Mouse (Mus musculus): ENCODE data around the gene Stab2. TPM values are rescaled to one million over a fixed set of nuclear protein-coding genes. Genes with fewer than 3 reads are reported as not detected.

Gene Stab2
- polyA plus RNA-seq, 1 experiment = not detected

DNA sequence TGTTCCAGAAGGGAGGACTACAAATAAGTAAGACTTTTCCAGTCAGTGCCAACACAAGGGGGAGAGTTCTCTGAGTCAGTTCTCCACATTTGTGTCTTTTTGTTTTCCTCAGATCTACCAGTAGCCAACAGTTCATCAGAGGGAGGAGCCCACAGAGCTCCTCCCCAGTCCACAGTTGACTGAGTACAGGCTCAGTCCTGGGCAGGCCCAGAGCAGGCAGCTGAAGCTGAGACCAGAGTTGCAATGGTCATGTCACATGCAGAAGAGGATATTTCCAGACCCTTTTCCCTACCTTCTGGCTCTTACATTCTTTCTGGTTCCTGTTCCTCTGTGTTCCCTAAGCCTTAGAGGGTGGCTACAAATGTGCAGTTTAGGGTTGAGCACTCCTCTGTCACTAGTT, 118.4 kb downstream of the Stab2 start:
- no peaks in the 10 kb centered on the region for H3K4me1 ChIP-seq (ENCODE audit: control insufficient read depth, insufficient read depth, insufficient read length, low read length)

GRCm38 (mm10) chr10:86886434-86886833, 121.4 kb downstream of the Stab2 start:
- H3K4me1 ChIP-seq (ENCODE audit: control insufficient read depth, insufficient read depth, insufficient read length, low read length) = no peaks in the 10 kb centered on the region
- no peak overlapping the region for H3K27ac ChIP-seq (replicated peaks; ENCODE audit: low read depth, low read length)
- H3K4me3 ChIP-seq (ENCODE audit: insufficient read depth, low read depth, low read length) = no peak overlapping the region

More for the DNA sequence above, 118.4 kb downstream of the Stab2 start:
- H3K27ac ChIP-seq (replicated peaks; ENCODE audit: low read depth, low read length) = no peak overlapping the region
- no peak overlapping the region for H3K4me3 ChIP-seq (ENCODE audit: insufficient read depth, low read depth, low read length)

DNA sequence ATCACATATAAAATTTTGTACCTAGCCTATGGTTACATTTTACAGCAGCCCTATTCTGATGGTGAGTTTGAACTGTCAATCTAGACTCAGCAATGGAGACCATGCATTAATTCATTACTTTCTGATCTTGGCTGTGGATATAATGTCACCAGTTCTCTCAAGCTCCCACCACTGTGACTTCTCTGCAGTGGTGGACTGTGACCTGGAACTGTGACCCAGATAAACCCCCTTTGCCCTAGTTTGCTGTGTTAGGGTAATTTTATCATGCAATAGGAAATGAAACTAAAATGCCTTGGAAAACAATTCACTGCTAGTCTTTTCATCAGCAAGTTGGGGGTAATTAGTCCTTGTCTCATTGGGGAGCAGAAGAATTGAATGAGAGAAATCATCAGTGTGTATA, 126.4 kb downstream of the Stab2 start:
- H3K4me1 ChIP-seq (ENCODE audit: control insufficient read depth, insufficient read depth, insufficient read length, low read length) = peaks cover 2% of the 10 kb centered on the region; the same call in 1 of the 2 replicates
- no peak overlapping the region for H3K27ac ChIP-seq (replicated peaks; ENCODE audit: low read depth, low read length)
- H3K4me3 ChIP-seq (ENCODE audit: insufficient read depth, low read depth, low read length) = no peak overlapping the region

- Histone ChIP-seq H3K4me1 (ENCODE audit: control insufficient read depth, insufficient read depth, insufficient read length, low read length) (peaks cover 2% of the 10 kb centered on the region; the same call in 1 of the 2 replicates), H3K4me3 (ENCODE audit: insufficient read depth, low read depth, low read length) (no peak overlapping the region), H3K27ac (replicated peaks; ENCODE audit: low read depth, low read length) (no peak overlapping the region)
Observed at GRCm38 (mm10) chr10:86880071-86880806, 127.6 kb downstream of the Stab2 start.

- no peak overlapping the region for H3K4me3 ChIP-seq (ENCODE audit: insufficient read depth, low read depth, low read length)
- no peak overlapping the region for H3K27ac ChIP-seq (replicated peaks; ENCODE audit: low read depth, low read length)
- H3K4me1 ChIP-seq (ENCODE audit: control insufficient read depth, insufficient read depth, insufficient read length, low read length) = peaks cover 2% of the 10 kb centered on the region; the same call in 1 of the 2 replicates
Observed at GRCm38 (mm10) chr10:86878721-86879120, 129.1 kb downstream of the Stab2 start.

GRCm38 (mm10) chr10:86872591-86872990, 135.2 kb downstream of the Stab2 start:
- Histone ChIP-seq H3K4me1 (ENCODE audit: control insufficient read depth, insufficient read depth, insufficient read length, low read length) (no peaks in the 10 kb centered on the region), H3K27ac (replicated peaks; ENCODE audit: low read depth, low read length) (no peak overlapping the region), H3K4me3 (ENCODE audit: insufficient read depth, low read depth, low read length) (no peak overlapping the region)

GRCm38 (mm10) chr10:86872121-86872520, 135.7 kb downstream of the Stab2 start:
- no peak overlapping the region for H3K4me3 ChIP-seq (ENCODE audit: insufficient read depth, low read depth, low read length)
- H3K27ac ChIP-seq (replicated peaks; ENCODE audit: low read depth, low read length) = no peak overlapping the region
- no peaks in the 10 kb centered on the region for H3K4me1 ChIP-seq (ENCODE audit: control insufficient read depth, insufficient read depth, insufficient read length, low read length)

DNA sequence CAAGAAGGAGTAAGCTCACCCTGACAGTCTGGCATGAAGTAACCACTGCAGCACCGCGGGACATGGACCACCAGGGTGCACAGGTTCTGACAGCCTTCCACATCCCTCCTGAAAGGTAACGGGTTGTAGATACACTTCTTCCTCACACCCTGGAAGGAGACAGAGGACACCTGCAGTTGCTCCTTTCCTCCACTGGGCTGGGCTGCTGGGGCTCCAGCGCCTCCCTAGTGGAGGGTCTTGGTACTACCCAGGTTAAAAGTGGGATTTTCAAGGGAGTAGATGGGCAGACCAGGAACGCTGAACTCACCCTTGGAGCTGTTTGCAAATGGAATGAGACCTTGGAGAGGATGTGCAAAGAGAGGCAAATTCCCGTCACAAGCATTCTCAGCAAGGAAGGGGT, 144.4 kb downstream of the Stab2 start:
- Histone ChIP-seq H3K4me3 (ENCODE audit: insufficient read depth, low read depth, low read length) (no peak overlapping the region), H3K27ac (replicated peaks; ENCODE audit: low read depth, low read length) (no peak overlapping the region)

GRCm38 (mm10) chr10:86862496-86862895, 145.3 kb downstream of the Stab2 start:
- H3K27ac ChIP-seq (replicated peaks; ENCODE audit: low read depth, low read length) = no peak overlapping the region
- H3K4me1 ChIP-seq (ENCODE audit: control insufficient read depth, insufficient read depth, insufficient read length, low read length) = no peaks in the 10 kb centered on the region
- H3K4me3 ChIP-seq (ENCODE audit: insufficient read depth, low read depth, low read length) = no peak overlapping the region

More for the DNA sequence above, 144.4 kb downstream of the Stab2 start:
- H3K4me1 ChIP-seq (ENCODE audit: control insufficient read depth, insufficient read depth, insufficient read length, low read length) = no peaks in the 10 kb centered on the region

DNA sequence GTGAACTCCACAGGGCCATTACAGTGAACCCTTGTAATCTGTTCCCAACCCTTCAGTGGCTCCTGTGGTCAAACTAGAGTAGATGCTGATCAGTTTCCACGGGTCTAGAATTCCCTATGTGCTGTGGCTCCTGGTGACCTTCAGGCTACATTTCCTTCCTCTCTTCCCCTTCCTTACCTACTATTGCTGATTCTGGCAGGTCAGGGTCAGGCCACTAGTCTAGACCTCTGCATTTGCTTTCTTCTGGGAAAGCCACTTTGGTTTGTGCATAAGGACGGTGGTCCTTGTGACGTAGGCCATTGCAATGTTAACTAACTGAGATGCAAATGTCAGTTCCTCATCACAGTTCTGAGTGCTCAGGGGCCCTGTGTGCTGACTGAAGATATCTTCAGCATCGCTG, 147.4 kb downstream of the Stab2 start:
- no peak overlapping the region for H3K27ac ChIP-seq (replicated peaks; ENCODE audit: low read depth, low read length)
- no peak overlapping the region for H3K4me3 ChIP-seq (ENCODE audit: insufficient read depth, low read depth, low read length)
- H3K4me1 ChIP-seq (ENCODE audit: control insufficient read depth, insufficient read depth, insufficient read length, low read length) = no peaks in the 10 kb centered on the region

GRCm38 (mm10) chr10:86853433-86853832, 154.4 kb downstream of the Stab2 start:
- Histone ChIP-seq H3K4me3 (ENCODE audit: insufficient read depth, low read depth, low read length) (no peak overlapping the region), H3K4me1 (ENCODE audit: control insufficient read depth, insufficient read depth, insufficient read length, low read length) (no peaks in the 10 kb centered on the region), H3K27ac (replicated peaks; ENCODE audit: low read depth, low read length) (no peak overlapping the region)

- H3K4me3 ChIP-seq (ENCODE audit: insufficient read depth, low read depth, low read length) = no peak overlapping the region
- H3K4me1 ChIP-seq (ENCODE audit: control insufficient read depth, insufficient read depth, insufficient read length, low read length) = no peaks in the 10 kb centered on the region
- H3K27ac ChIP-seq (replicated peaks; ENCODE audit: low read depth, low read length) = no peak overlapping the region
Observed at GRCm38 (mm10) chr10:86852160-86852559, 155.7 kb downstream of the Stab2 start.

DNA sequence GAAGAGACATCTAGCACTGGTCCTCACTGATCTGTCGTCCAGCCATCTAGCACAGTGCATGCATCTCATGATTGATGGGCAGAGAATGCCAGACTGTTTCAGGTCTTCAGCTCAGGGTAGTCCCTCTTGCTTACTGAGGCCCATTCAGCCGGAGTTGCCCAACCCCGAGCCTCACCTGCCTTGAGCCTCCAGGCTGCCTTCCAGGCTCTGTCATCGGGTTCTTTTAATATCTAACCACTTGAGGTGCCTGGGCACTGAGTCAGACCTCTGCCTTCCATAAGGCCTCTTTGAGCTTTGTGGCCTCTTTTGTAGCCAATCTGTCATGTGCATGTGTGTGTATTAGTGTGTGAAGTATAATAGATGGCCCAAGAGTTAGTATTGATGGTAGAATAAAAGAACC, 158.3 kb downstream of the Stab2 start:
- Histone ChIP-seq H3K27ac (replicated peaks; ENCODE audit: low read depth, low read length) (no peak overlapping the region), H3K4me3 (ENCODE audit: insufficient read depth, low read depth, low read length) (no peak overlapping the region), H3K4me1 (ENCODE audit: control insufficient read depth, insufficient read depth, insufficient read length, low read length) (no peaks in the 10 kb centered on the region)

- Histone ChIP-seq H3K27ac (replicated peaks; ENCODE audit: low read depth, low read length) (no peak overlapping the region), H3K4me1 (ENCODE audit: control insufficient read depth, insufficient read depth, insufficient read length, low read length) (no peaks in the 10 kb centered on the region), H3K4me3 (ENCODE audit: insufficient read depth, low read depth, low read length) (no peak overlapping the region)
Observed at GRCm38 (mm10) chr10:86849087-86849486, 158.7 kb downstream of the Stab2 start.

DNA sequence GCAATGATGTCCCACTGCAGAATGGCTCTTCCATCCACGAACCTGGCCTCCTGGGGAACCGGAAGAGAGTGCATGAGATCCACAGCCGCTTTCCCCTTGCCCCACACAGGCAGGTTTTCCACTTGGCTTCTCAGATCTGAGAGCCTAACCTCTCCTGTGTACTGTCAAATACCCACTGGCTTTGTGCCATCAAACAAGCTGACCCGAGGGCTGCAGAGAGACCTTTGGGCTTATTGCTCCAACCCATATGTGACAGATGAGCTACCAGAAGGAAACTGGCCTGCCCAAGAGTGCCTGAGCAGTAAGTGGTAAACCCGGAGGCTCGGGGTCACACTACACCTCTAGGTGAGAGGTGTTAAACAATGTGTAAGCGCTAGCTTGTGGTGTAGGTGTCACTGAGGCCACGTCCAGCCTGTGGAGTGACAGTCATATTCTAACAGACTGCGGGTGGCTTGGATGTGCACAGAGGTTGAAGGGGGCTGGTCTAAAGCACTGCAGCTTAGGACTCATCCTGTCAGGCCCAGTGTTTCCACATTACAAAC, 160.8 kb downstream of the Stab2 start:
- H3K4me3 ChIP-seq (ENCODE audit: insufficient read depth, low read depth, low read length) = no peak overlapping the region
- no peaks in the 10 kb centered on the region for H3K4me1 ChIP-seq (ENCODE audit: control insufficient read depth, insufficient read depth, insufficient read length, low read length)
- H3K27ac ChIP-seq (replicated peaks; ENCODE audit: low read depth, low read length) = no peak overlapping the region

- Histone ChIP-seq H3K4me1 (ENCODE audit: control insufficient read depth, insufficient read depth, insufficient read length, low read length) (no peaks in the 10 kb centered on the region), H3K27ac (replicated peaks; ENCODE audit: low read depth, low read length) (no peak overlapping the region), H3K4me3 (ENCODE audit: insufficient read depth, low read depth, low read length) (no peak overlapping the region)
Observed at GRCm38 (mm10) chr10:86842659-86843058, 165.2 kb downstream of the Stab2 start.

Measured in brown adipose tissue, adult 24 weeks (tissue).